Mouse (Mus musculus): ENCODE results near the gene Fam98a.
A peak's percentile ranks its signal among the peaks of the same experiment; 100 is the strongest.

Gene Fam98a

GRCm38 (mm10) chr17:75551512-75552400 lies at the start of gene Fam98a:
Fam98a (minus strand) TSS chr17:75551946.
- DNase-seq, result peak; percentile 99

GRCm38 (mm10) chr17:75598652-75599051 lies 46.9 kb upstream of the Fam98a start:
- no peak for DNase-seq

- DNase-seq, result no peak
Observed at GRCm38 (mm10) chr17:75582738-75583137, 31.0 kb upstream of the Fam98a start.

- no peak for DNase-seq
Observed at GRCm38 (mm10) chr17:75575608-75576007, 23.9 kb upstream of the Fam98a start.

- no peak for DNase-seq
Observed at GRCm38 (mm10) chr17:75558041-75558440, 6.3 kb upstream of the Fam98a start.

GRCm38 (mm10) chr17:75557031-75557430 lies 5.3 kb upstream of the Fam98a start:
- DNase-seq, result no peak

GRCm38 (mm10) chr17:75550771-75551413 lies 854 bp downstream of the Fam98a start:
- peak; percentile 53 for DNase-seq

- no peak for DNase-seq
Observed at GRCm38 (mm10) chr17:75544262-75544661, 7.5 kb downstream of the Fam98a start.

- no peak for DNase-seq
Observed at GRCm38 (mm10) chr17:75543434-75543833, 8.3 kb downstream of the Fam98a start.

- DNase-seq, result no peak
Observed at GRCm38 (mm10) chr17:75539841-75540240, 11.9 kb downstream of the Fam98a start.

GRCm38 (mm10) chr17:75539130-75539529 lies 12.6 kb downstream of the Fam98a start:
- no peak for DNase-seq

- no peak for DNase-seq
Observed at GRCm38 (mm10) chr17:75538431-75538830, 13.3 kb downstream of the Fam98a start.

GRCm38 (mm10) chr17:75537050-75537445 lies 14.7 kb downstream of the Fam98a start:
- DNase-seq, result no peak

- DNase-seq, result no peak
Observed at GRCm38 (mm10) chr17:75536396-75537049, 15.2 kb downstream of the Fam98a start.

GRCm38 (mm10) chr17:75535612-75536011 lies 16.1 kb downstream of the Fam98a start:
- DNase-seq, result no peak

- no peak for DNase-seq
Observed at GRCm38 (mm10) chr17:75534314-75535020, 17.3 kb downstream of the Fam98a start.

- DNase-seq, result no peak
Observed at GRCm38 (mm10) chr17:75532469-75532986, 19.2 kb downstream of the Fam98a start.

- DNase-seq, result no peak
Observed at GRCm38 (mm10) chr17:75529222-75529935, 22.4 kb downstream of the Fam98a start.

GRCm38 (mm10) chr17:75526411-75526810 lies 25.3 kb downstream of the Fam98a start:
- DNase-seq, result no peak

- DNase-seq, result no peak
Observed at GRCm38 (mm10) chr17:75523812-75524211, 27.9 kb downstream of the Fam98a start.

GRCm38 (mm10) chr17:75522347-75523065 lies 29.2 kb downstream of the Fam98a start:
- DNase-seq, result no peak
